Mouse (Mus musculus) gastrocnemius, postnatal 14 days (tissue): ENCODE results near the gene Ank3. TPM values are rescaled to one million over a fixed set of nuclear protein-coding genes. Genes with fewer than 3 reads are reported as not detected.

Experiments
- DNase-seq: peaks from one replicate; pipeline ENCODE4 v3.0.0; 2021; ENCODE audit warnings: mixed read lengths
- intact Hi-C: fragments of 180-260 bp; cut with DNase I; formaldehyde crosslinking; loops from one replicate; pipeline ENCODE4 v1.15.1; 2025; ENCODE audit warnings: low total_unique reads
- total RNA-seq, 2 experiments: library from RNA; stranded (reverse); gene quantifications; 2 replicates each; pipeline ENCODE4 v1.2.3; 2021

The Ank3 gene
- total RNA-seq, 2 experiments from 2014 or later, result 78.4 to 112 TPM

DNA sequence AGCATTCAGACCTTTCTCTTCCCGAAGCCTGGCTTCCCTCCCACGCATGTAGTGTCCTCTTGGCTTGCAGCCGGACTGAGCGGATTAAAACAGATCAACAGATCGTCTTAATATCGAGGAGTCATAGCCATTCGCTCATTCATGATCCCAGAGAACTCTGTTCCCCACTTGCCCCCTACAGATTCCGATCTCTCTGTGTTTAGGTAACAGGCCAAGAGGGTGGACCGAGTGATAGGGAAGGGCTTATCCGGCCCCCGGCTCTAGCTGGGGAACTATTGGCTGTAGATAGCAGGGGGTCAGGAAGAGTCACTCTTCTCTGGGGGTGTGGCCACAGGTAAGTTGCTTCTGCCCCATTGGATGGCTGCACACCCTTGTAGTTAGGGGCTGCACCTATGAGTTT is 525.7 kb downstream of the Ank3 start:
- intact Hi-C loops, result no loop called here
- DNase-seq, result no peak

DNA sequence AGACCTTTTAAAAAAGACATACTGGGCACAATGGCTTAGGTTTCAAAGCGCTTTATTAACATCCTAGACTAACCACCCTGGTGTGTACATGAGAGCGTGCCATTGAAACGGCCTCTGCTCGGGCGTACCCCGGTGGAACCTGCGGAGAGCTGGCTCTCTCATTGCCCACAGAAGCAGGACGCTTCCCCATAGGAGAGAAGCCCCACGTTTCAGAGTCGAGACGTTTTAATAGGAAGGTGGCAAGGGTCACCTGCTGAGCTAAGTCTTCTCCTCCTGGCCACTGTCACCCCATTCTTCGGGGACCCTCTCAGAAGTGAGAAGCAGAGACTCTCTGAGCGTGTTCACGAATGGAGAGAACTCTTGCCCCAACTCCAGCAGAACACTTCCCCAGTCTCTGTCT is 526.3 kb downstream of the Ank3 start:
- intact Hi-C loops, result no loop called here
- DNase-seq, result no peak

DNA sequence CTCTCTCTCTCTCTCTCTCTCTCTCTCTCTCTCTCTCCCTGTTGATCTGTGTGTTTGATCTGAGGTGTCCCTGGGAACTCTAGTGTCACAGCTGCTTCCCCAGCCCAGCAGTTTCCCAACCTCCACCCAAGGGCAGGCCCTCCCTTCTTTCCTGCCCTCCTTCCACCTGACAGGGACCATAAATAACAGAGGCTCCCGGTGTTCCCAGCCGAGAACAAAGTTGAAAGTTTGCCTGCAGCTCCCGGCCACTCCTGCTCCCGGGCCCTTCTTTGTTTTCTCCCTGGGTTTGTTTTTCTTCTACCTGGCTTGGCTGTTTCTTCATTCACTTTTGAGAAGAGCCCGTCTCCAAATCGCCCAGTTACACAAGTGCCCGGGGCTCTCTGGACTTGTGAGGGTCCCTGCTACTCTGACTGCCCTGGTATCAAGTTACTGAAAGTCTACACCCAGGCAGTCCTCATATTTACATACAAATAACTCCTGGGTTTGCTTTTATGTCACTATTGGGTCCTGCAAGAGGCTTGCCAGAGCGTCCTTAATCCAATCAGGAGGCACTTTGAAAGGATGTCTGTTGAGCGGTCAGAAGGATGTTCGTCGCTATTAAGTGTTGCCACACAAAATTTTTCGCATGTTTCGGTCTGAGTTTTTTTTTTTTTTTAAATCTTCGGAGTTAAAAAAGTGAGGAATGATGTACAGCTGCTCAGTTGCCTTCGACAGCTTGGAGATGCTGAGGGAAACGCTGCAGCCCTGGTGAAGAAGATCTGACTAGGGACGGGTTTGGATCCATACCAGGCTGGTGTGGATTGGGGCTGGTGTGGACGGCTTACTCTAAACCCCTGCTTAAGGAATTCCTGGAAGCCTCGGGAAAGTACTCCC is 526.9 kb downstream of the Ank3 start:
- peak; percentile 39 for DNase-seq
- intact Hi-C loops, result no loop called here

- intact Hi-C loops, result no loop called here
- DNase-seq, result no peak
These were observed 527.7 kb downstream of the Ank3 start for GRCm38 (mm10) chr10:69926158-69926882.

GRCm38 (mm10) chr10:69927012-69927411 is 528.4 kb downstream of the Ank3 start:
- intact Hi-C loops, result no loop called here
- no peak for DNase-seq

- intact Hi-C loops, result no loop called here
These were observed 529.8 kb downstream of the Ank3 start for GRCm38 (mm10) chr10:69928358-69928757.

DNA sequence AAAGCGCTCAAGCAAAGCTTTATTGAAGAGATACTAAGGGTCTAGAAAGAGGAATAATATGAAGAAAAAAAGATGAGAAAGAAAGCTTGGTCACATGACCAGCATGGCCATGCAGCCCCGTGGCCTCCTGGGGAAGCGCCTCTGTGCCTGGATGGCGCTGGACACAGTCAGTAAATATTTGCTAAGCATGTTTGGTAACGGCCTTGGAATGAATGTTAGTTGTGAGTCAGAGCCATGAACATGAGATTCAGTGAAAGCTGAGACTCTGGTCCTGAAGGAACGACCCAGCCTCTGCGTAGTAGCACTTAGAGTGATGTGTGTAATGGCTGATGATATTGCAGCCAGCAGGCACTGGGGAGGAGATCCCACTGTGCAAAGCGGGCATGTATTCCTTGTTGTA is 531.9 kb downstream of the Ank3 start:
- intact Hi-C loops, result no loop called here
- DNase-seq, result no peak

More at GRCm38 (mm10) chr10:69928358-69928757, 529.8 kb downstream of the Ank3 start:
- no peak for DNase-seq

GRCm38 (mm10) chr10:69936443-69937067 is 538.0 kb downstream of the Ank3 start:
- no peak for DNase-seq
- intact Hi-C loops, result no loop called here

DNA sequence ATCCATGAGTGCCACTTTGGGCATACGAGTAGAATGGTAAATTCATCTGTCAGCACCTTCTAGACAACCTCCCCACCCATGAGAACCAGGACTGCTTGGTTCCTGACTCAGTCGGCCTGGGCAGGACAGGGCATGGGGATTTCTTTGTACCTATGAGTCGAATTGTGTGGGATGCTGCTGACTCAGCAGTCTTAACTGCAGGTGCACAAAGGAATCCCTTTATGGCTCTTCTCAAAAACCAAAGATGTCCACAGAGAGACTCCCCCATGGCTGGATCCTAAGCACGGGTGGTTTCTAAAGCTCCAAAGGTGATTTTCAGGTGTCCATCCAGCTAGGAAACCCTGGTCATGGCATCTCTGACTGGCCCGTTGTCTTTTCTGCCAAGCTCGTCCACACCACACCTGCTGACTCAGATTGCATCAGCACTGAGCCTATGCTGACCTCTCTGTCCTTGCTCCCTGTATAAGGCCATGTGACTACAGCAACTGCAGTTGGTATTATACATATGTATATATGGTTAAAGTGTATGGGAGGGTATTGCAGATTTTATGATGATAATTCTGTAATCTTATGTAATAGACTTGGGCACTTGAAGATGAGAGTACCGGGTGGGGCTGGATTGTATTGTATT is 538.8 kb downstream of the Ank3 start:
- DNase-seq, result no peak
- intact Hi-C loops, result no loop called here

GRCm38 (mm10) chr10:69939144-69939543 is 540.6 kb downstream of the Ank3 start:
- DNase-seq, result no peak
- intact Hi-C loops, result no loop called here

DNA sequence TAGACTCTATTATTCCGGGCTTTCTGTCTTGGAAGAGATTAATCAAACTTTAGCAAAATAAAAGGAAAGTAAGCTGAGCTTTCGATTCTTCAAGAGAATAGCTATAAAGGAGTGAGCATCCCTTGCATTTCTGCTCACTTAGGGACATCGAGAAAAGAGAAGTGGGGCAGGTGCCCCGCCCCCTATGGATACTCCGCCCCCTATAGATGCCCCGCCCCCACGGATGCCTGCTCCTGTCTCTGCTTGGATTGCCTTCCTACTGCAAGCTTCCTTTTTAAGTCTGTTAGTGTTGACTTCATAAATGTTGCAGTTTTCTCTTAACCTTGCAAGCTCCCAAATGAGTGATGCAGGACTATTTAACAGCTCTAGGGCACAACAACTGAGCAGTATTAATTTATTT is 541.4 kb downstream of the Ank3 start:
- intact Hi-C loops, result no loop called here
- no peak for DNase-seq

DNA sequence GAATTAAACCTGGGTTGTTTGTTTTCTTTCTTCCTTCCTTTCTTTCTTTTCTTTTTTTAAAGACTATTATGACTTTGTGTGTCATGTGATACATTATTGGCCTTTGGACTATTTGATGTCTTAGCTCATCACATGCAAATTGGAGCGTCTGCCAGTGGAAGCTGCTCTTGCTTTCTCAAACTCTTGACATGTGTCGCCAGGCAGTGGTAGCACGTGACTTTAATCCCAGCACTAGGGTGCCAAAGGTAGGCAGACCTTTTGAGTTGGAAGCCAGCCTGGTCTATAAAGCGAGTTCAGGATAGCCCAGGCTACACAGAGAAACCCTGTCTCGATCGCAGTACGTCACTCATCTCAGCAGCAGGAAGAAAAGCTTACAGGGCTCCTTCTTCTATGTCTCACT is 542.4 kb downstream of the Ank3 start:
- no peak for DNase-seq
- intact Hi-C loops, result no loop called here

GRCm38 (mm10) chr10:69944845-69945244 is 546.3 kb downstream of the Ank3 start:
- no peak for DNase-seq
- intact Hi-C loops, result no loop called here

- intact Hi-C loops, result no loop called here
- DNase-seq, result no peak
These were observed 547.3 kb downstream of the Ank3 start for GRCm38 (mm10) chr10:69945870-69946269.

DNA sequence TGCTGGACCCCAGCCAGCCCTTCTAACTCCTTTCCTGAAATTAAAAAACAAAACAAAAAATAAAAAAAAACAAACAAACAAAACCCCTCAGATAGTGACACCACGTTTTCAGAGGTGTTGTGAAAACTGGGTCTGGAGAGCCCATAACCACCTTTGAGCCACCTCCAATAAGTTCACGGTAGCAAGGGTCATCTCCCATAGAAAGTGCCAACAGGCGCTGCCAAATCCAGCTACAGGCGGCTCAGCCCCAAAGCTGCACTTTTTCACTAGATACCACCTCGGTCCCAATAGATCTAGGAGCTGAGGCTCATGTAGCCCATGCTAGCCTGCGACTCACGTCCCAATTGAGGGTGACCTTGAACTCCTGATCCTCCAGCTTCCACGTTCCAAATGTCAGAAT is 547.7 kb downstream of the Ank3 start:
- intact Hi-C loops, result no loop called here
- no peak for DNase-seq

GRCm38 (mm10) chr10:69947093-69947492 is 548.5 kb downstream of the Ank3 start:
- intact Hi-C loops, result no loop called here
- DNase-seq, result no peak

GRCm38 (mm10) chr10:69950236-69950918 is 551.8 kb downstream of the Ank3 start:
- intact Hi-C loops, result no loop called here
- no peak for DNase-seq

DNA sequence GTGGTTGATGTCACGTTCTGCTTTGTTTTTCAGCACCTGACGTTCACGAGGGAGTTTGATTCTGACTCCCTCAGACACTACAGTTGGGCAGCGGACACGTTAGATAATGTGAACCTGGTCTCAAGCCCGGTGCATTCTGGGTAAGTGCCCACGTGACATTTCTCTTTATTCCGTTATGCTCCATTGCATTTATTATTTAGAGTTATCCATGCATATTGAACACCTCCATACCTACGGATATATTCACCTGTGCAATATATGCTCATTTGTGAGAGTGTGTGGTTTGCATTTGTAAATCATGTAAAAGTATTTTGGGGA is 552.3 kb downstream of the Ank3 start:
- no peak for DNase-seq
- intact Hi-C loops, result no loop called here

DNA sequence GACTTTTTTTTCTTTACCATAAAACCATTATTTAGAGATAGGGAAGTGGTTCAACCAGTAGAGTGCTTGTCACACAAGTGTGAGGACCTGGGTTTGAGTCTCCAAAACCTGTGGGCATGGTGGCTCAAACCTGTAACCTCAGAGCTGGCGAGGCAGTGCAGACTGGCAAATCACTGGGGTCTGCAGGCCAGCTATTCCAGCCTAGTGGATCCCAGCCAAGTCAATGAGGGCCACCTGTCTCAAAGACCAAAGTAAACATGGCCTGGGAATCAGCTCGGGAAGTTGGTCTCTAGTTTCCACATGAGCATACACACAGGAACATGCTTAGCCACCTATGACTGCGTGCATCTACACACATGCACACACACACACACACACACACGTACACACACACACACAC is 552.9 kb downstream of the Ank3 start:
- intact Hi-C loops, result no loop called here

GRCm38 (mm10) chr10:69952316-69952715 is 553.7 kb downstream of the Ank3 start:
- intact Hi-C loops, result no loop called here
- DNase-seq, result no peak

More for the DNA sequence above, 552.9 kb downstream of the Ank3 start:
- no peak for DNase-seq
